Mouse (Mus musculus) E14TG2a.4 (cell line): Measurements from ENCODE around the gene Cwh43.

Source experiments
- CTCF ChIP-seq: conservative IDR thresholded peaks from 2 replicates; pipeline ENCODE4 v1.5.1; 2014; ENCODE audit warnings: low read length
- POU5F1 ChIP-seq: IDR thresholded peaks from 2 replicates; pipeline ENCODE4 v1.6.1; 2014; ENCODE audit warnings: low read length, borderline replicate concordance

- TF ChIP-seq CTCF, result no peak
- no peak for TF ChIP-seq POU5F1
Measured at GRCm38 (mm10) chr5:73455307-73455687, 49.4 kb downstream of the Cwh43 start.
